Mouse (Mus musculus): ENCODE measurements around the gene Rapgef3. TPM values are rescaled to one million over a fixed set of nuclear protein-coding genes. Genes with fewer than 3 reads are reported as not detected.

Rapgef3 gene
- polyA plus RNA-seq, 1 experiment, result 3.1 TPM

DNA sequence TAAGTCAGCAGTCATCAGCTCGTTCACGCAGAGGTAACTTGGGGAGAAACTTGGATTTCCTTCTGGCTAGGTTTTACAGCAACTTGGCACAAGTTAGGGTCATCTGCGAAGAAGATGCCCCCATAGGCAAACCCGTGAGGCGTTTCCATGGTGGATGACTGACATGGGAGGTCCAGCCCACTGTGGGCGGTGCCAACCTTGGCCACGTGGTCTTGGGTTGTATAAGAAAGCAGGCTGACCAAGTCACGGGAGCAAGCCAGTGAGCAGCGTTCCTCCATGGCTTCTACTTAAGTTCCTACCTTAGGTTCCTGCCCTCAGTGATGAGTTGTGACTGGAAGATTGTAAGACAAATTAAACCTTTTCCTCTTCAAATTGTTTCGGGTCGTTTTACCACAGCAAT, 35.8 kb downstream of the Rapgef3 start:
- H3K36me3 ChIP-seq (ENCODE audit: control insufficient read depth, insufficient read depth, low read length, poor library complexity, severe bottlenecking), result no peaks in the 10 kb centered on the region

DNA sequence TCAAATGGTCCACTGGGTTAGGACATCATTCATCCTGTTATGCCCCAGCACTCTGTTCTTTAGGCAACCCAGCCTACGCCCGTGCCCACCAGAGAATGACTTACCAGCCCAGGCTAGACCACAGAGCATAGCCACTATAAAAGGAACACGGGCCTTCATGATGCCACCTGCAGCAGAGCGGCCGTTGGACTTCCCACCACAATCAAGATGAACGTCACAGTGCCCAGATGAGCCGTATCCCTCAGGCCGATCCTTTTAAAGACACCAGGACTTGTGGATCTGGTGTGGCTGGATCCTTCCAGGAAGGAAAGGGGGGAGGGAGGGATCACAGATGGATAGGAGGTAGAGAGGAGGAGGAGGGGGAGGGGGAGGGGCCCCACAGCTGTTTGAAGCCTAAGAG, 36.7 kb downstream of the Rapgef3 start, which contains the start of gene Endou:
TSS of gene Endou (minus strand) at position 229 of the 400 bp plus-strand sequence.
- Histone ChIP-seq H3K27me3 (ENCODE audit: control insufficient read depth, insufficient read depth, low read length, poor library complexity, severe bottlenecking) (no peaks in the 10 kb centered on the region), H3K9me3 (replicated peaks; ENCODE audit: control insufficient read depth, insufficient read depth, low read length, poor library complexity, severe bottlenecking) (peaks cover 17% of the 10 kb centered on the region), H3K4me3 (ENCODE audit: low read depth, low read length) (no peak within 1 kb of the TSS), H3K9ac (ENCODE audit: low read depth, poor library complexity, severe bottlenecking) (no peak within 1 kb of the TSS), H3K4me1 (ENCODE audit: control insufficient read depth, insufficient read depth, low read length) (no peaks in the 10 kb centered on the region), H3K27ac (ENCODE audit: insufficient read depth, low read length) (no peak within 1 kb of the TSS), H3K36me3 (ENCODE audit: control insufficient read depth, insufficient read depth, low read length, poor library complexity, severe bottlenecking) (no peaks in the 10 kb centered on the region)
- TF ChIP-seq POLR2A (IDR thresholded peaks at IDR 0.05; ENCODE audit: insufficient read depth, low read length), result no peak
- no peak for TF ChIP-seq EP300 (IDR thresholded peaks at IDR 0.05; ENCODE audit: insufficient read depth, low read depth, low read length)
- no peak for TF ChIP-seq CTCF (IDR thresholded peaks at IDR 0.05; ENCODE audit: low read depth, low read length)

More for the DNA sequence above, 35.8 kb downstream of the Rapgef3 start:
- Histone ChIP-seq H3K9me3 (replicated peaks; ENCODE audit: control insufficient read depth, insufficient read depth, low read length, poor library complexity, severe bottlenecking) (peaks cover 23% of the 10 kb centered on the region), H3K27ac (ENCODE audit: insufficient read depth, low read length) (no peak overlapping the region), H3K9ac (ENCODE audit: low read depth, poor library complexity, severe bottlenecking) (no peak overlapping the region), H3K27me3 (ENCODE audit: control insufficient read depth, insufficient read depth, low read length, poor library complexity, severe bottlenecking) (no peaks in the 10 kb centered on the region), H3K4me1 (ENCODE audit: control insufficient read depth, insufficient read depth, low read length) (no peaks in the 10 kb centered on the region), H3K4me3 (ENCODE audit: low read depth, low read length) (no peak overlapping the region)
- TF ChIP-seq EP300 (IDR thresholded peaks at IDR 0.05; ENCODE audit: insufficient read depth, low read depth, low read length) (no peak), CTCF (IDR thresholded peaks at IDR 0.05; ENCODE audit: low read depth, low read length) (no peak), POLR2A (IDR thresholded peaks at IDR 0.05; ENCODE audit: insufficient read depth, low read length) (no peak)

DNA sequence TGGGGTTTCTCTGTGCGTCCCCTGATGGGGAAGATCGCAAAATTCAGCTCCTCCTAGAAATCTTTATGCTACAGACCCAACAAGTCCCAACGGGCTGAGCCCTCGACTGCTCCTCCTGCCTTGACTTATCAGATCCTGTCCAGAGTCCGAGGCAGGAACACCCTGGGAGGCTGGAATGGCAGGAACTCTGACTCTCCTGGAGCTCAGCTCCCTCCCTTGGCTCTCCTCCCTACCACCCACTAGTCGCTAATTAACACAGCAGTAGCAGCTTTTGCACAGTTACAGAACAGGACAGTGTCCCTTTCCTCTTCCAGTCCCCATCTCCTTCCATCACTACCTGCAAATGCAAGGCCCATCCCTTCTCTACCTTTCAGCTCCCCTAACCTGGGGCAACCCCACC, 37.4 kb downstream of the Rapgef3 start:
- Histone ChIP-seq H3K27ac (ENCODE audit: insufficient read depth, low read length) (no peak overlapping the region), H3K4me1 (ENCODE audit: control insufficient read depth, insufficient read depth, low read length) (no peaks in the 10 kb centered on the region), H3K4me3 (ENCODE audit: low read depth, low read length) (no peak overlapping the region), H3K27me3 (ENCODE audit: control insufficient read depth, insufficient read depth, low read length, poor library complexity, severe bottlenecking) (no peaks in the 10 kb centered on the region), H3K9ac (ENCODE audit: low read depth, poor library complexity, severe bottlenecking) (no peak overlapping the region), H3K36me3 (ENCODE audit: control insufficient read depth, insufficient read depth, low read length, poor library complexity, severe bottlenecking) (no peaks in the 10 kb centered on the region), H3K9me3 (replicated peaks; ENCODE audit: control insufficient read depth, insufficient read depth, low read length, poor library complexity, severe bottlenecking) (peaks cover 17% of the 10 kb centered on the region)
- TF ChIP-seq CTCF (IDR thresholded peaks at IDR 0.05; ENCODE audit: low read depth, low read length) (no peak), POLR2A (IDR thresholded peaks at IDR 0.05; ENCODE audit: insufficient read depth, low read length) (no peak), EP300 (IDR thresholded peaks at IDR 0.05; ENCODE audit: insufficient read depth, low read depth, low read length) (no peak)

DNA sequence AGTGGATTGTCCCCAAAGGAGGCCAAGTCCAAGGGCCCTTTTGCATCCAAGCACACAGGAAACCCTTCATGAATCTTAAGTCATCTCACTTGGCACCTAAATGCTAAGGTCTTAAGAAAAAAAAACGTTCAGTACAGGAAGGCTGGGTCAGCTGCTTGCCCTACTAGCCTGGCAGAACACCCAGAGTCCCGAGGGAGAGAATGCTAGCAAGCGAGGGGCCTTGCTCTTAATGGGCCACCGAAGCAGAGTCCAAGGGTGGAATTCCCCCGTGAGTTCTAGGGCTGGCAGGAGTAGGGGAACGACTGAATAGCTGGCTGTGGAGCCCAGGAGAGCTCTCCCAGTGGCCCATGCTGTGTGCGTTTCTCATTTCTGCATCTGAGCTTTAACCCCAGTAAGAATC, 39.0 kb downstream of the Rapgef3 start:
- Histone ChIP-seq H3K9me3 (replicated peaks; ENCODE audit: control insufficient read depth, insufficient read depth, low read length, poor library complexity, severe bottlenecking) (peaks cover 16% of the 10 kb centered on the region), H3K36me3 (ENCODE audit: control insufficient read depth, insufficient read depth, low read length, poor library complexity, severe bottlenecking) (no peaks in the 10 kb centered on the region), H3K9ac (ENCODE audit: low read depth, poor library complexity, severe bottlenecking) (no peak overlapping the region), H3K4me1 (ENCODE audit: control insufficient read depth, insufficient read depth, low read length) (no peaks in the 10 kb centered on the region), H3K27me3 (ENCODE audit: control insufficient read depth, insufficient read depth, low read length, poor library complexity, severe bottlenecking) (no peaks in the 10 kb centered on the region), H3K4me3 (ENCODE audit: low read depth, low read length) (no peak overlapping the region), H3K27ac (ENCODE audit: insufficient read depth, low read length) (no peak overlapping the region)
- no peak for TF ChIP-seq EP300 (IDR thresholded peaks at IDR 0.05; ENCODE audit: insufficient read depth, low read depth, low read length)
- no peak for TF ChIP-seq POLR2A (IDR thresholded peaks at IDR 0.05; ENCODE audit: insufficient read depth, low read length)
- TF ChIP-seq CTCF (IDR thresholded peaks at IDR 0.05; ENCODE audit: low read depth, low read length), result no peak

DNA sequence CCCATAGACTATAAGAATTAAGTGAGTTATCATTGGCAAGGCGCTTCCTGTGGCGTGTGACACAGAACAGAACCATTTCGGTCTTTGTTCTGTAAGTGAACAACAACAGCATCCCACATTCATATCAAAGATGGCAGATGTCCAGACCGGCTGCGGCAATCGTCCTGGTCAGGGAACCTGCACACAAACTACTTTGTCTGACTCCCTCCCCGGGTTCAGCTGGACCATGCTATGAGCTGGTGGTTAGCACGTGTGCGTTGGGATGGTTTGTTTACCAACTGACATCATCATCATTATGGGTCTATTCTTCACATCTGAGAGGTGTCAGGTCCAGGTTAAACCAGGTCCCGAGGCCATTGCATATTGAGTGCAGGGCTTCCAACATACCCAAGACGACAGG, 39.4 kb downstream of the Rapgef3 start:
- no peak overlapping the region for H3K4me3 ChIP-seq (ENCODE audit: low read depth, low read length)
- H3K9me3 ChIP-seq (replicated peaks; ENCODE audit: control insufficient read depth, insufficient read depth, low read length, poor library complexity, severe bottlenecking), result peaks cover 13% of the 10 kb centered on the region
- no peak overlapping the region for H3K9ac ChIP-seq (ENCODE audit: low read depth, poor library complexity, severe bottlenecking)
- H3K27me3 ChIP-seq (ENCODE audit: control insufficient read depth, insufficient read depth, low read length, poor library complexity, severe bottlenecking), result no peaks in the 10 kb centered on the region
- no peak overlapping the region for H3K27ac ChIP-seq (ENCODE audit: insufficient read depth, low read length)
- H3K36me3 ChIP-seq (ENCODE audit: control insufficient read depth, insufficient read depth, low read length, poor library complexity, severe bottlenecking), result no peaks in the 10 kb centered on the region
- H3K4me1 ChIP-seq (ENCODE audit: control insufficient read depth, insufficient read depth, low read length), result no peaks in the 10 kb centered on the region
- TF ChIP-seq CTCF (IDR thresholded peaks at IDR 0.05; ENCODE audit: low read depth, low read length) (no peak), POLR2A (IDR thresholded peaks at IDR 0.05; ENCODE audit: insufficient read depth, low read length) (no peak), EP300 (IDR thresholded peaks at IDR 0.05; ENCODE audit: insufficient read depth, low read depth, low read length) (no peak)

DNA sequence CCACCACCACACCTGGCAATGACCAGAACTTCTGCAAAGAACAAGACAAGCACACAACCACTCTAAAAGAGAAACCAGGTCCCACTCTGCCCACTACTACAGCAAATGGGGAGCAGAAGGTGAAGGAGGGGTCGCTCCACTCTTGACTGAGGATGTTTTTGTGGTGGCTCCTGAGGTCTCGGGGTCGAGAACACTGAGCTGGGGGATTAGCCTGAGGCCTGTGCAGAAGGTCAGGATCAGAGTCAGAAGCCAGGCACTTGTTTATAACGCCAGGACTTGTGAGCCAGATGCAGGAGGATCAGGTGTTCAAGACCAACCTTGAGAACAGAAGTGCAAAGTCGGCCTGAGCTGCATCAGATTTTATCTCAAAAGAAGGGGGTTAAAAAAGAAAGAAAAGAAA, 40.3 kb downstream of the Rapgef3 start:
- H3K4me3 ChIP-seq (ENCODE audit: low read depth, low read length), result no peak overlapping the region
- H3K27me3 ChIP-seq (ENCODE audit: control insufficient read depth, insufficient read depth, low read length, poor library complexity, severe bottlenecking), result no peaks in the 10 kb centered on the region
- no peak overlapping the region for H3K9ac ChIP-seq (ENCODE audit: low read depth, poor library complexity, severe bottlenecking)
- TF ChIP-seq CTCF (IDR thresholded peaks at IDR 0.05; ENCODE audit: low read depth, low read length), result no peak
- TF ChIP-seq EP300 (IDR thresholded peaks at IDR 0.05; ENCODE audit: insufficient read depth, low read depth, low read length), result no peak
- TF ChIP-seq POLR2A (IDR thresholded peaks at IDR 0.05; ENCODE audit: insufficient read depth, low read length), result no peak
- H3K9me3 ChIP-seq (replicated peaks; ENCODE audit: control insufficient read depth, insufficient read depth, low read length, poor library complexity, severe bottlenecking), result peaks cover 5% of the 10 kb centered on the region; the same call in 1 of the 2 replicates
- no peak overlapping the region for H3K27ac ChIP-seq (ENCODE audit: insufficient read depth, low read length)
- H3K4me1 ChIP-seq (ENCODE audit: control insufficient read depth, insufficient read depth, low read length), result no peaks in the 10 kb centered on the region
- no peaks in the 10 kb centered on the region for H3K36me3 ChIP-seq (ENCODE audit: control insufficient read depth, insufficient read depth, low read length, poor library complexity, severe bottlenecking)
